Mouse (Mus musculus) embryonic fibroblast, embryonic 13.5 days (primary cell): ENCODE data around the gene Lama4.

Experiments used
- CTCF ChIP-seq: IDR thresholded peaks from 2 replicates; pipeline ENCODE4 v1.5.1; 2011; ENCODE audit warnings: mild to moderate bottlenecking, control low read depth, low read length, moderate library complexity, borderline replicate concordance; ENCODE audit not compliant: insufficient read depth
- POLR2A ChIP-seq: IDR thresholded peaks from 2 replicates; pipeline ENCODE4 v1.6.1; 2011; ENCODE audit warnings: low read depth, mild to moderate bottlenecking, control low read depth, low read length, moderate library complexity

GRCm38 (mm10) chr10:39005494-39005893 is 40.2 kb downstream of the Lama4 start:
- no peak for TF ChIP-seq CTCF
- no peak for TF ChIP-seq POLR2A
